Mouse (Mus musculus) lung, adult 18-20 months (tissue): Measurements from ENCODE around the gene Col15a1.

Experiments
- DNase-seq, 2 experiments: peaks; one replicate each; pipeline ENCODE4 v3.0.0; 2022; ENCODE audit warnings: mixed read lengths in 2 of 2

Gene Col15a1

DNA sequence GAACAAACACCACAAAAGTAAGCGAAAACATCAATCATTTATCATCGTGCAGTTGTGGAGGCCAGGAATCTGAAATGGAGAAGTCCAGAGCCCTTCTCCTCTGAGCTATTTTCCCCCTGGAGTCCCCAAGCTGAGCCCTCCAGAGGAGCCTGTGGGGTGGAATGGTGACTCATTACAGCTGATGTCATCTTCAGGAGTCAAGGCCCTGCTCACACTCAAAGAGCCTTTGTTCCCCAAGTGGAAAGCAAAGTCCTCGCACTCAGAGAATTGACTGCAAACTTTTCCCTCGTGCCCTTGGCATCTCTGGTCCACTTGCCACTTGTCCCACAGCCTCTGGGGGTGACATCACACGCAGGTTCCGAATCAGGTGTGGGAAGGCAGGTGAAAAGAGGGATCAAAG, 23.4 kb downstream of the Col15a1 start:
- DNase-seq = no peak

DNA sequence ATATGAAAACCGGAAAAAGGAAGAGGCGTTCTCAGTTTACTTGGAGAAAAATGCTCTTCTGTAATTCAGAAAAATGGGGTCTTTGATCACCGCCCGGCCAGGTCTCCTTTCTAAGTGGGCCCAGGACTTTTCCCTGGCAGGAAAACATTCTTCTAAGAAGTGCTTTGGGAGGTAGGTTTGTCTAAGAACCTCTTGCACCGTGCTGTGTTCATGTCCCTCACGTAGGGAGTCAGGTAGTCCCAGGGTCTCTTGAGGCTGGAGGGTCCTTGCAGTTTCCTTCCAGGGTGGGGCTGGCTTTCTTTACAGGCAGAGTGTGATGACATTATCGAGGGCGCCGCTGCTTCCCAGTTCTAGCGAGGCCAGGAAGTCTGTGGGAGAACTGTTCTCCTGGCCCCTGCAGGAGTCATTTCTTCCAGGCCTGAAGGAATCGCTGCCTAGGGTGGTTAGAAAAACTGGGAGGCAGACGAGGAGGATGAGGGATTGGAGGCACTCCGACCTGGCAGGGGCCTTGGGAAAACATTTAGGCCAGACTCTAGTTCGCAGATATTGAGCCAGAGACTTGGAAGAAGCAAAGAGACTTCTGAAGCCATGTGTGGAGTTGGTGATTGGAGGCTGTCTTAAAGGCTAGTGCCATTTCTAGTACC, 25.4 kb downstream of the Col15a1 start:
- no peak for DNase-seq

DNA sequence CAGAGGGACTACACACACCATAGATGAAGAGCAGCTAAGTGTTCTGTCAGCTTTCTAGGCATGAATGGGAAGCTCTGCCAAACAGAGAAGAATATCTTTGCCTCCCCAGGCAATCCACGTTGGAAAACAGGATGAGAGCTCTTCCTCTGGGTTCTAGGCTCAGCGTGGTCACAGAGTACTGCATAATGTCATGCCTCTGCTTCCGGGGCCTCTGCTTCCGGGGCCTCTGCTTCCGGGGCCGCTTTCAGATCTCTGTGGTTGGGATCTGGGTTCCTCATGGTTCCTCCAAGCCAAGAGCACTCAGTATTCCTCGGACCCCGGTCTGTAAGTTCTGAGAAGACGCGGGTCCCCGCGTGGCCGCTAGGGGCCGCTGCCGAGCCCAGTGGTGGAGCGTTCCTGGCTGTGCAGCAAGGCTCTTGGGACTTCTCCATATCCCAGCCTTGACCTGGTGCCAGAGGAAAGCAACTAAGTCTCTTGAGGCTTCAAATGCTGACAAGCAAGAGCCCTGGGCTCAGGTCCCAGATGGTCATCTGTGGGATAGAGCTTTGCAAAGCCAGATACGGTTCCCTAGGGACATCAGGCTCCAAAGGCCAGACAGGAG, 26.8 kb downstream of the Col15a1 start:
- DNase-seq = peak; percentile 67 to 74

DNA sequence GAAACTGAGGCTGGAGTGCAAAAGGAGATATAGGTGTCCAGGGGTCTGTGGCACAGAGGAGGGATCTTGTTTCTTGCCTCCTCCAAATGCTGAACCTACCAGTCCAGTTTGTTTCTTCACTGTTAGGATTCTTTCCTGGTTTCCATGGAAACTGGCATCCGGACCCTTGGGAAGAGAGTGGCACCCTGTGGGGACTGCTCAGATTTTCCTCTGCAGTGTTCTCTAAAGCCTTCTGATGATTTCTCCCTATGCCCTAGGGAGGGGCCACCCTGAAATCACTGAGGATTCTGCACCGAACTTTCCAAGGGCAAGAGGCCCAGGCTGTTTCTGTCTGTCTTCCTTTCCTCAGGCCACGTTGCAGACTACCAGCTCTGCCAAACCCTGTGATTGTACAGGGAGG, 27.4 kb downstream of the Col15a1 start:
- no peak for DNase-seq

DNA sequence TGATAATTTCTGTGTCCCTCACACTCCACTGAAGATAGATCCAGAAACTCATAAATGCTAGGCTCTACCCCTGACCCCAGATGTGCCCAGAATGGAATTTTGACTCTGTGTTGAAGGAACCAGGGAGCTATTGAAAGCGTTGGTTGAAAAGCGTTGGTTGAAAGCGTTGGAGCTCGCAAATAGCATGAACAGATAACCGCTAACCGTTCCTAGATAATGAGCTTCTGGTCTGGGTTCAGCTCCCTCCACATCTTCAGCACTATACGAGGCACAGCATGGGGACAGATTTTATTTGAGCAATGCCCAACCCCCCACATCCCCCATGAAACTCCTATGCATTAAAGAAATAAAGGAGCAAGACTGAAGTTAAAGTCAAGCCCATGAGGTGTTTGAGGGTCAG, 28.1 kb downstream of the Col15a1 start:
- no peak for DNase-seq

DNA sequence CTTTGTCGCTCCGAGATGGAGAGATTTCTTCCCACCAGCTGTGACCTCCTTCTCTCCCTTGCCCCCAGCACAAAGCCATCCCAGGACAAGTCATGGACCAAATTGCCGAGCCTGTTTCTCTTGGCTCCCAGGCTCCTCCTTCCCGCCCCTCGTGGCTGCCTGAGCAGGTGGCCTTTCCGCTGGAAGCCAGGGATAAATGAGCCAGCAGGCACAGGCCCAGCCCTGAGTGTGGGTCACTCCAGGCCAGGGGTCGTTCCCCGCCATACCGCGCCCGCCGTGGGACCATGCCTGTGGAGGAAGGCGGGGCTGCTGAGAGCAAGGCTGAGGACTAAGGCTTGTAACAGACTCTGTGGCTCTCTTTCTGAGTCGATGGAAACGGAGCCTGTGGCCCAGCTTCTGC, 29.3 kb downstream of the Col15a1 start:
- DNase-seq = no peak

DNA sequence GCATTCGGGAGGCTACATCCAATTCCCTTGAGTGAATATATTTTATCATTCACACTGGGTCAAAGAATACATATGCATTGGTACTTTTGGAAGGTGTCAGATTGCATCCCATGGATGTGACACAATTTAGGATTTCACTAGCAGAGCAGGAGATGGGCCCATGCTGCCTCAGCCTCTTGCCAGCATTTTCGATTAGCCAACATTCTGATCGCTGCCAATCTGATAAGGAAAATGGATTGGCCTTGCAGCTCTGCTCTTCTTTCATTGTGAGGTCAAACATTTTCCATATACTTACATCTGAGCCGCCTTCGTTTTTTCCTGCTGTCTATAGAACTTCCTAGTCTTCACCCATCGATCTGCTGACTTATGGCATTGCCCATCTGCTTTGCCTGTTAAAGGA, 31.2 kb downstream of the Col15a1 start:
- no peak for DNase-seq

DNA sequence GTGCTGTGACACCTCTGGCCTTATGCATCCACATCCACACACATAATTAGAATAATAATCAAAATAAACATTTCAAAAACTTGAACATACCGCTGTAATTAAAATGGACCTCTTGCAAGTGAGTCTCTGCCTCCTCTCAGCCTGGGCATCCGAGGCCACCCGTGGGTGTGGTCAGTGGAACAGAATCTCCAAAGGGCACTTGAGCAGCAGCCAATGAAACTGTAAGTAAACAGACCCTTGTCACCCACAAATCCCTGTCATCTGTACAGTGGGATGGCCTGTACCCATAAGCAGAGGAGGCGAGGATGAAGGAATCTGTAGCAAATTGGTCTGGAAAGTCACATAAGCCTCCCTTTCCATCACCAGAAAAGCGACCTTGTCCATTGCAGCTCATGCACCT, 32.9 kb downstream of the Col15a1 start:
- DNase-seq = no peak

DNA sequence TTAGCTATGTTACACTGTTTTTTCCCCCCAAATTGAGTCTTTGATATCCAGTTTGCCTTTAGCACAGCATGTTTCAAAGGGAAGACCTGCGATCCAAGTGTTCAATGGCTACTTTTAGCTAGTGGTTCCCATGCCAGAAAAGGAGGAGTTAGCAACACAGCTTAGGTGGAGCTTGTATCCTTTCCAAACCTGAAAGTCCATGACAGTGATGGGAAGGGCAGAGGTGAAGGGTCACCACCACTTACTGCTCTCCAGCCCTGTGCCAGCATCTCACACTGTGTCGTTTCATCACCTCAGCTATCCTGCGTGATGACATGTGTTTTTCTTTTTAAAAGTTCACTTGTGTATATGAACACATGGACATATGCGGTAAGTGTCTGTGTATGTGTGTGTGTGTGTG, 34.2 kb downstream of the Col15a1 start:
- no peak for DNase-seq

DNA sequence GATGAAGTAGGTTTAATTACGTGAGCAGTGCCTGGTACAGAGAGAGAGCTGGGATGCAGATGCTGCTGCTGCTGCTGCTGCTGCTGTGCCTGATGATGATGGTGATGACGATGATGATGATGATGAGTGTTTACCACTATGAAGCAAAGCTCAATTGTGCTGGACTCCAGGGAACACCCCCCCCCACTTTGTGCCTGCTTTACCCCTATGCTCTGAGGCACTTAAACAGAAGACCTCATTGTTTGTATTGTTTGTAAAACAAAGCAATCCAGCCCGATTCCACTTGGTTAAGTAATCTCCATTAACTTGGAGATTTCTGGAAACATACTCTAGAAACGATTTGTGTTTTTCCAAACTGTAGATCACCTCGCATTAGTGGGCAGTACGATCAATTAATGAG, 36.7 kb downstream of the Col15a1 start:
- DNase-seq = no peak

DNA sequence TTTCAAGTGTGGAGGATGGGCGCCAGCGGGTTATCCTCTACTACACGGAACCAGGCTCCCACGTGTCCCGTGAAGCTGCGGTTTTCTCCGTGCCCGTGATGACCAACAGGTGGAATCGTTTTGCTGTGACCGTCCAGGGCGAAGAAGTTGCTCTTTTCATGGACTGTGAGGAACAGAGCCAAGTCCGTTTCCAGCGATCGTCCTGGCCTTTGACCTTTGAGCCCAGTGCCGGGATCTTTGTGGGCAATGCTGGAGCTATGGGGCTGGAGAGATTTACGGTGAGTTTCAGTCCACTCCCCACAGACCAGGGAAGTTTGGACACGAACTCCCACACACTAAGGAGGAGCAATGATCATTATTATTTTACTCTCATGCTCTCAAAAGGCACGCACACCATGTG, 37.7 kb downstream of the Col15a1 start:
- no peak for DNase-seq

DNA sequence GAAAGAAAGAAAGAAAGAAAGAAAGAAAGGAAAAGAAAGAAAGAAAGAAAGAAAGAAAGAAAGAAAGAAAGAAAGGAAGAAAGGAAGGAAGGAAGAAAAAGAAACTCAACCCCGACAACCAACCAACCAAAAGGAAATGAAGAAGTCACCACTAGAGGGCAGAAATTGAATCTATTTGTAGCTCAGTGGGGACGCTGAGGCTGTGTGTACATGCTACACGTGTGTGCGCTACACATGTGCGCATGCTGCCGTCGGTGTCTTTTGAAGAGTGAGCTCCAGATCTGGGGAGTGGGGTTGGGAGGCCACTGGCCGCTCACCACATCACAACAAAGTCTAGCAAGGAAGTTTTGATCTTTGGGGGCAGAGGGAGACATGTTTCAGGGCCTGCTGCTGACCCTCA, 38.9 kb downstream of the Col15a1 start:
- DNase-seq = no peak

DNA sequence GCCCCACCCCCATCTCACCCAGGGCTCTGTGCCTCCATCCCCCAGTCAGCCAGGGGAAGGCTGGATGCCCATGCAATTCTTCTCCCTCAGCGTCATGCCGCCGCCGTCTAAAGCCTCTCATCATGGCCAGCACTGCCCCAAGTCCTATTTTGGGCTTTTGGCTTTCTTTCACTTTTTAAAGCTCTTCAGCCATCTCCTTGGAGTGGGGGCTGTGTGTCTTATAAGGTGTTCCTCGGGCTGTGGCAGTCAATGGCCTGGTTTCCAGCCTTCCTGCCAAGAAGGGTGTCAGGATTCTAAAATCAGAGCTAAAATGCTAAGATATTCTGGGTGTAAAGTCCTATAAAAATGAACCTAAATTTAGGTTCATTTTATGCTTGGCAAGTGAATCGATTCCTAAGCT, 39.6 kb downstream of the Col15a1 start:
- no peak for DNase-seq

DNA sequence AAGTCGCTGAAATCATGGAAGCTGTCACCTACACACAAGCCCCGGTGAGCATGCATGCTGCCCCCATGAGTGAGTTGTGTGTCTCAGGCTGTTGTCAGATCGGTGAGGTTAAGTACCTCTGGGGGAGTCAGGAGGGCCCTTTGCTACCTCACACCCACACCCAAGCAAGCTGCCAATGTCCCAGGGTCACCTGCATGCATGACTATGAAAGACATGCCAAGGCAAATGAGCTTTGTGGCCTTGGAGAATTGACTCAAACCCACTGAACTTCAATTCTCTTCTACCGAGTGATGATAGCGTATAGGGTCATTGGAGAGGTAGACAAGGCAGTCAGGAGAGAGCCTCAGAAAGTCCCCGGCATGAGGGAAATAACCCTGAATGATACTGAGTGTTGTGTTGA, 41.2 kb downstream of the Col15a1 start:
- no peak for DNase-seq

DNA sequence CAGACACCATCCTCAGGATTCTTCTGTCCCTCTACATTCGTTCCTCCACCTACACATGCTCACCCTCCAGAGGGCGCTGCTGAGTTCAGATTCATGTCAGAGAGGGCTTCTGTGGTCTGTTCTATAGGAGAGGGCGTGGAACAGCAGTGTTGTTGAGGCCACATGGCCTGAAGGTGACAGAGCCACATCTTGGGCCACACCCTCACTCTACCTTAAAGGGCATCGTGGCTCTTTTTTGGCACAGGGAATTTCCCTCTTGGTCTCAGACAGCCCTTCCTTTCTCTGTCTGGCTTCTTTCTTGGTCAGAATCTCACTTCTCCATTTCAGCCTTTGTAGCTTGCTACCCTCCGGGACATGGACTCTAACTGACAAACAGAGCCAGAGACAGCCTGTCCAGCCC, 43.1 kb downstream of the Col15a1 start:
- DNase-seq = peak; percentile 81

DNA sequence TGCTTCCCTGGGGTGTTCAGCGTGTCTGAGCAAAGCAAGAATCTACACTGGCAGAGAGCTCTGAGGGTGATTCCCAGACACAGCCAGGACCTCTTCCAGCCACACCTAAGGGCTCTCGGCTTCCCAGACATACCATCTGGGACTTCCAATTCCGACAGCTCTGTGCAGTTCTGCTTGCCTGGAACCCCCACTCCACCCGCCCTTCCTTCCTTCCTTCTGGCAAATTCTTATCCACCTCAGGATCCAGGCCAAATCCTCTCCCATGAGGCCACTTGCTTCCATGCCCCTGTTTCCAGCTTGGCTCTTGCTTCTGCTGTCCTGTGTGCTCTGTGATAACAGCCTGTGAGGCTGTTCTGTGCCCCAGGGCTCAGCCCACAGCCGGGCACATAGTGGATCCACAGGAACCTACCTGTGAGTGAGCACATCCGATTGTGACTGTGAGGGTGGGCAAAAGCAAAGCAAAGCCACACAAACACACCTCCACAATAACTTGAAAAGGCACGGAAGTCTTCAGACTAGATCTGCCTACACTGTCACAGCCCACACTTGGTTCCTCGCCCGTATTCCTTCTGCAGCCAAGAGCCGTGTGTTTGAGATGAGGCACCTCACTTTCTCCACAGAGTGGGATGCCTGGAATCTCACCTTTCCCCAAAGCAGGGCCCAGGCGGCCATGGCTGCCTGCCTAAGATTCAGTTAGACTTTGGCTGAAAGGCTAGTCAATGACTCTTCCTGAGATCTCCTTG, 43.9 kb downstream of the Col15a1 start:
- peak in 1 of 2 experiments; percentile 33 for DNase-seq

DNA sequence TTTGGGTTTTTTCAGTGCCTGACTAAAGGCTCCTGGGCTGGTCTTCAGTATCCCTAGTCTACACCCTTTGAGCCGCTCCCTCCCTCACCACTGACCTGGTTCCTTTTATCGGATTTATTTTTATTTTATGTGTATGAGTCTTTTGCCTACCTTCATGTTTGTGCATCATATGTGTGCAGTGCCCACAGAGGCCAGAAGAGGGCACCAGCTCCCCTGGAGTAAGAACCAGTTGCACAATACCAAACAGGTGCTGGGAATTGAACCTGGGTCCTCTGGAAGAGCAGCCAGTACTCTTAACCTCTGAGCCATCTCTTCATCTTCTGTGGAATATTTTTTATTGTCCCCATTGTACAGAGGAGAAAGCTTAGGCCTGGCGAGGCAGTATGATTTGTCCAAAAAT, 44.7 kb downstream of the Col15a1 start:
- no peak for DNase-seq

DNA sequence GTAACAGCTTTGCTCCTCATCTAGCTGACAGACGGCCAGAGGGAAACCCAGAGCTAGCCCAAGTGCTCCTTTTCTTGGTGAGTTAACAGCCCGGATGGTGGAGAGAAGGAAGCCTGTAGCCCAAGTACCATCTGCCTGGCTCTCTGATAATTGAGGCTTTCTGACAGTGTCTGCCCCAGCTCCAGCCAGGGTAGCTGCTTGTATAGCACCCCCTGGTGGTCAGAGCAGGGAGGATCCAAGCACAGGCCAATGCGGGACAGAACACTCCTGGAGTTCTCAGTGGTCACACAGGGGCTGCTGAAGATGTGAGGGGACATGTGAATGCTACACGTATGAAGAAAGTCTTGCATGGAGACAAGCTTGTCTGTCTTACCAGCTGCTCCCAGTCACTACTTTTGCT, 47.7 kb downstream of the Col15a1 start:
- DNase-seq = peak; percentile 72 to 77

DNA sequence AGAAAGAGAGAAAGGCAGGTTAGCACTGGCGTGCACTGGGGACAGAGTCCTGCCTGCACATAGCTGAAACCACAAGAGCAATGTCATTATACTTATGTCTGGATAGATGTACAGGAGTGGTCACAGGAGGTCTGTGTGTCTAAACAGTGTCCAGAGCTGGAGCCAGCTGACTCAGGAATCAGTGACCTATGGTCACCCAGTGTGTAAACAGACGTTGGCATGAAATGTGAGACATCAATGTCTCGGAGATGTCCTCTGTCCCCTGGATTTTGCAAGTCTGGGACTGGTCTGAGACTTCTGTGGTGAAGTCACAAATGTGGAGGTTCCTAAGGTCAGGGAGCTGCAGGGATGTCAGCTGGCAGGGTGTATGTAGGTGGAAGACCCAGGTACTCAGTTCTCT, 50.2 kb downstream of the Col15a1 start:
- DNase-seq = no peak

DNA sequence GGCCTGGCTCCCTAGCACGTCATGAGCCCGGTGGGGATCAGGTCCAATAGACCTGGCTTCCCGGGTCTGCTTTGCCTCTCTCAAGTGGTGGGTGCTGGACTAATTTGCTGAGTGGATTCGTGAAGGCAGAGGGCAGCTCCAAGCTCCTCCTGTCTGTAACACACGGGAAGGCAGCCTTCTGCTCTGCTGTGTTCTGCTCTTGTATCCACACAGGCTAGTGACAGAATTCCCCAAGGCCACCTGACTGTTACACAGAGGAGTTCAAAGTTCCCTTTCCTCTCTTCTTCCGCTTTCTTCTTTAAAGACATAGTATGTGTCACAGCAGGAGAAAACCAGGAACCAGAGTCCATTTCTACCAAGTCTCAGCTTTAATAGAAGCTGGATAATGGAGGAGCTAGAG, 53.1 kb downstream of the Col15a1 start:
- DNase-seq = no peak

DNA sequence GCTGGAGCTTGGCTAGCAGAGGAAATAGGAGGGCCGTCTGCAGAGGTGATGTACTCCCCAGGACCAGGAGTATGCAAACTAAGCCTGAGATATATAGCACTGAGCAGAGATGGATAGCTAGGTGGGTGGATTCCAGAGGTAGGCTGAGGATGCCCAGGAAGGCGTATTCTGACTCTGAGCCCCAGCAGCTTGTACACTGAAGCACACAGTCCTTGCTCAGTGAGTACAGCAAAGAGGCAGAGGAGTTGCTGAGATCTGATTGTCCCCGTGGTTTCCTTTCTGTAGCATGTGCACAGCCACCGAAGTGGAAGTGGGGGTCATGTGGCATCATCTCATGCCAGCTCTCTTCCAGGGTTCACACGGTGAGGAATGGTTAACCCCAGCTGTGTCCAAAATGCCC, 54.0 kb downstream of the Col15a1 start:
- DNase-seq = no peak

DNA sequence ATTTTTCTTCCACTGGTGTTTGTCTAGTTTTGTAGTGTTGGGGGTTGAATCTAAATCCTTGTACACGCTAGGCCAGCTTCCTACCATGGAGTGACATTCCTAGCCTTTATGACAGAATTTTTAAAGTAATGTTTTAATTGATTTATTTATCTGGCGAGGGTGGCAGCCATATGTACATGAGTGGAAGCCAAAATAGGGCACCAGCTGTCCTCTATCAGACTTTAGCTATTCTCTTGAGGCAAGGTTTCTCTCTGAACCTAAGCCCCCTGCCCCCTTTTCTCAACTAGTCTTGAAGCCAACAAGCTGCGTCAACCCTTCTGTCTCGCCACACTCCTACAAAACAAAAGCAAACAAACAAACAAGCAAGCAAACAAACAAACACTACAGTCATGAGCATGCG, 57.6 kb downstream of the Col15a1 start:
- DNase-seq = no peak

DNA sequence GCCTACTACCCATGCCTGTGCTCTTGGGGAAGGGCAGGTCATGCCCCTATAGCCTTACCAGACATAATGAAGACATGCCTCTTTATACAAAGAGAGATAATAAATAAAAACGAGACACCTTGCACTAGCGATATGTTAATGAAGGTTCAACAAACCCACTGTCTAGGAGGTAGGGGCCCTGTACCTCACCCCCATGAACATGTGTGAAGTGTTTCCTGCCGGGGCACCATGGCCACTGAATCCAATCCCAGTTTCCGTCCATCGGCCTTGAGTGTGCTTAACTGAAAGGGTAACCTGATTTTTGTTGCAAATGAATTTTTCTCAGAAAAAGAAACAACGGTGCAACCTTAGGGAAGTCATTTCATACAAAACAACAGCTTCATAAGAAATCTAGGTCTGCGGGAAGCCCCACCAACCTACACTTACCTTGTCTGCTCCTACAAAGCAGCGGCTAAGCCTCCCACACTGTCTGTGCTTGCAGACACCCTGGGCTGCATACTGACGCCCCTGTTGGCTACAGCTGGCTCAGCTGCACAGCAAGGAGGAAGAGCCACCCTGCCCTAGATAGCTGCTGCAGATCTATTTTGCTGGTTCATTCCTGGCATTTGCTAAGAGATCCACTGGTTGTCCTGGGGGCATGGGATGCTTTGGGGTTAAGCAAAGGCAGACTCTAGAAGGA, 64.6 kb downstream of the Col15a1 start:
- no peak for DNase-seq

DNA sequence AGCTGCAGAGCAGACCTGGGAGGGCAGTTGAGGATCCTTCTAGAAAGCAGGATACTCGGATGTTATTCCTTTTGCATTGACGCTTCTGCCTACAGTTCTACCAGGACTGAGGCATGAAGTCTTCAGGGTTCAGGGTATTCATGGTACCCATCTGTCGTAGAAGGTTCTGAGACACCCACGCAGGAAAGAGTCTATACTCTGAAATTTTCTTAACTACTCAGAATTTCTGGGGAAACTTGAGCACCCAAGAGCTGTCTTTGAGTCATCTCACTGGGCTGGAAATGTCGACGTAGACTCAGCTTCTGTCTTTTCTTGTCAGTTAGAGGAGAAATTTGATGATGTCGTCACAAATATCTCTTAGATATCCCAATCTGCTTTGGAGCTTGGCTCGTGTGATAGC, 65.8 kb downstream of the Col15a1 start:
- DNase-seq = no peak
